Mouse (Mus musculus) kidney, adult 2 months (tissue): ENCODE data around the gene Rcn1. TPM values are rescaled to one million over a fixed set of nuclear protein-coding genes. Genes with fewer than 3 reads are reported as not detected.

ENCODE experiments used
- DNase-seq: peaks from one replicate; pipeline ENCODE4 v3.0.0; 2021
- H3K27ac ChIP-seq: fragments of 200-500 bp; 2 replicates; pipeline ENCODE4 v1.5.1; 2012; ENCODE audit warnings: low read depth, low read length, control low read depth, inconsistent platforms; ENCODE audit not compliant: insufficient read depth
- H3K27me3 ChIP-seq: fragments of 200-500 bp; replicated peaks from 2 replicates; pipeline ENCODE4 v1.6.1; 2012; ENCODE audit warnings: mild to moderate bottlenecking, moderate library complexity, low read length, inconsistent platforms; ENCODE audit not compliant: control insufficient read depth, insufficient read depth
- H3K36me3 ChIP-seq: fragments of 200-500 bp; 2 replicates; pipeline ENCODE4 v1.6.1; 2012; ENCODE audit warnings: mild to moderate bottlenecking, moderate library complexity, low read length, inconsistent platforms; ENCODE audit not compliant: control insufficient read depth, insufficient read depth
- H3K4me1 ChIP-seq: fragments of 200-500 bp; 2 replicates; pipeline ENCODE4 v1.6.1; 2011; ENCODE audit warnings: low read length; ENCODE audit not compliant: control insufficient read depth, insufficient read depth
- H3K4me3 ChIP-seq: fragments of 200-500 bp; 2 replicates; pipeline ENCODE4 v1.5.1; 2011; ENCODE audit warnings: mild to moderate bottlenecking, low read depth, low read length, control low read depth; ENCODE audit not compliant: insufficient read depth
- CTCF ChIP-seq: fragments of 200-500 bp; conservative IDR thresholded peaks from 2 replicates; pipeline ENCODE4 v1.5.1; 2011; ENCODE audit warnings: low read depth, mild to moderate bottlenecking, control low read depth, low read length, moderate library complexity, mixed read lengths; ENCODE audit not compliant: insufficient read depth, insufficient read length
- POLR2A ChIP-seq: fragments of 200-500 bp; IDR thresholded peaks from one replicate; pipeline ENCODE4 v1.6.1; 2011; ENCODE audit warnings: low read depth, low read length, control low read depth
- WGBS: fragments of 180-500 bp; shearing (Covaris S2); methylation state at CpG from one replicate; pipeline ENCODE4 v1.1.7; 2018; 5-methylcytosine and 5-hydroxymethylcytosine counted together
- polyA plus RNA-seq: library from polyadenylated mRNA; depleted of rRNA; stranded (reverse); fragments of >200 nt; gene quantifications from 2 replicates; pipeline ENCODE4 v1.2.3, GENCODE M21; 2012

The Rcn1 gene
- polyA plus RNA-seq, 1 experiment = 5.4 TPM

GRCm38 (mm10) chr2:105372156-105372555 is 27.0 kb downstream of the Rcn1 start:
- Histone ChIP-seq H3K27me3 (no peaks in the 10 kb centered on the region), H3K27ac (no peak overlapping the region), H3K4me3 (no peak overlapping the region), H3K36me3 (no peaks in the 10 kb centered on the region), H3K4me1 (peaks cover 3% of the 10 kb centered on the region; the same call in 1 of the 2 replicates)
- 90% methylated on average over 6 of the region's 6 CpGs for WGBS
- no peak for DNase-seq
- TF ChIP-seq POLR2A = no peak

DNA sequence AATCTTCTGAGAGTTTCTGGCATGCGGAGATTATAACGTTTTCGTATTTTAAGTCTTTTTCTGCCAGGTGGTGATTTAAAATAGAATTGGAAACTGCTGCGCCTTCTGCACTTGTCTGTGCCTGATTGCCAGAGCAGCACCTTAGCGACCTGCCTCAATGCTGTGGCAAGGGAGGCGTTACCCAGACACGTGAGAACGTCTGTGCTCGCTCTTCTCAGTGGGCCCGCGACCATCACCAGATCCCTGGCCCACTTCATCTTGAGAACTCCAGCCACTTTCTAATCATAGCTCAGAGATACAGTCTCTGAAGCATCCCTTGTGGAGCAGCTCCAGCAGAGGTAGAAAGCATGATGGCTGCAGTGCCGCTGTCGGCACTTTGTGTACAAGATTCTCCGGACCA is 28.4 kb downstream of the Rcn1 start:
- no peaks in the 10 kb centered on the region for H3K27me3 ChIP-seq
- peaks cover 3% of the 10 kb centered on the region; the same call in 1 of the 2 replicates for H3K4me1 ChIP-seq
- H3K4me3 ChIP-seq = no peak overlapping the region
- no peak for DNase-seq
- TF ChIP-seq CTCF = no peak
- no peak for TF ChIP-seq POLR2A
- H3K27ac ChIP-seq = no peak overlapping the region
- WGBS = 42% methylated on average over 14 of the region's 14 CpGs
- H3K36me3 ChIP-seq = no peaks in the 10 kb centered on the region

DNA sequence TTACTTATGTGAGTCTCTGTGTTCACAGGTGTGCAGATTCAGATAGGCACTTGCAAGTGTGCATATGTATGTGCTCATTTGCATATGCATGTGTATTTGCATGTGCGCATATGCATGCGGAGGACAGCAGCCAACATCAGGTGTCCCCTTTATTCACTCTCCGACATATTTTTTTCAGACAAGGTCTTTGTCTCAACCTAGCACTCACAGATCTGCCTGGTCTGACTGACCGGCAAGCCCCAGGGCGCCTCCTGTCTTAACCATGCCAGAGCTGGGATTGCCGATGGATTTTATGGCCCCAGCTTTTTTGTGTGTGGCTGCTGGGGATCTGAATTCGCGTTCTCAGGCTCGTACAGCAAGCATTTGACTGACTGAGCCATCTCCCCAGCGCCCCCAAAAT is 28.9 kb downstream of the Rcn1 start:
- H3K4me3 ChIP-seq = no peak overlapping the region
- H3K27me3 ChIP-seq = no peaks in the 10 kb centered on the region
- H3K27ac ChIP-seq = no peak overlapping the region
- TF ChIP-seq CTCF (no peak), POLR2A (no peak)
- WGBS = 38% methylated on average over 10 of the region's 10 CpGs
- no peaks in the 10 kb centered on the region for H3K36me3 ChIP-seq
- no peak for DNase-seq
- H3K4me1 ChIP-seq = peaks cover 3% of the 10 kb centered on the region; the same call in 1 of the 2 replicates

DNA sequence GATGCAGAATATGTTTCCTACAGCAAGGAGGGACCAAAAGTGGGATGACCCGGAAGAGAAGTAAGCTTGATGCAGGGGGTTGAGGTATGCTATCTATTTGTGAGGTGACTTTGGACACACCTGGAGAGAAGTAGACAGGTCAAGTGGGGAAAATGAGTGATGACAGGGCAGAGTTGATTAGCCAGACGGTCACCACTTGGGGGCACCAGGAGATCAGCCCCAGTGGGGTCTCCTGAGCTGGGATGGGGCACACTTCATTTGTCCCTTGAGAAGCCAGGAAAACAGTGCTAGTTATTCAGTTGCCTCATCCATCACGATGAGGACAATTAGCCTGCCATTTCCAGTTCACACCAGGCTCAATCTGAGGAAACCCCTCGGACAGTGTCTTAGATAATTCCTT is 31.5 kb downstream of the Rcn1 start:
- 41% methylated on average over 4 of the region's 4 CpGs for WGBS
- no peak for DNase-seq

GRCm38 (mm10) chr2:105358040-105358439 is 41.1 kb downstream of the Rcn1 start:
- WGBS = 96% methylated on average over 3 of the region's 3 CpGs
- no peaks in the 10 kb centered on the region for H3K4me1 ChIP-seq
- DNase-seq = no peak
- TF ChIP-seq CTCF (no peak), POLR2A (no peak)
- no peak overlapping the region for H3K27ac ChIP-seq
- no peak overlapping the region for H3K4me3 ChIP-seq
- 0 out of 2 replicates have a peak, but pooled peaks cover 1% of the 10 kb centered on the region for H3K36me3 ChIP-seq
- no peaks in the 10 kb centered on the region for H3K27me3 ChIP-seq

More for the DNA sequence above, 31.5 kb downstream of the Rcn1 start:
- H3K4me3 ChIP-seq = no peak overlapping the region
- TF ChIP-seq POLR2A (no peak), CTCF (peak; percentile 34)
- no peaks in the 10 kb centered on the region for H3K36me3 ChIP-seq
- peaks cover 3% of the 10 kb centered on the region; the same call in 1 of the 2 replicates for H3K4me1 ChIP-seq
- H3K27me3 ChIP-seq = no peaks in the 10 kb centered on the region
- no peak overlapping the region for H3K27ac ChIP-seq

- Histone ChIP-seq H3K36me3 (0 out of 2 replicates have a peak, but pooled peaks cover 1% of the 10 kb centered on the region), H3K27me3 (no peaks in the 10 kb centered on the region), H3K27ac (no peak overlapping the region), H3K4me1 (no peaks in the 10 kb centered on the region), H3K4me3 (no peak overlapping the region)
- WGBS = 57% methylated on average over 5 of the region's 5 CpGs
- no peak for DNase-seq
- TF ChIP-seq CTCF (no peak), POLR2A (no peak)
These were observed 42.3 kb downstream of the Rcn1 start for GRCm38 (mm10) chr2:105356791-105357190.

DNA sequence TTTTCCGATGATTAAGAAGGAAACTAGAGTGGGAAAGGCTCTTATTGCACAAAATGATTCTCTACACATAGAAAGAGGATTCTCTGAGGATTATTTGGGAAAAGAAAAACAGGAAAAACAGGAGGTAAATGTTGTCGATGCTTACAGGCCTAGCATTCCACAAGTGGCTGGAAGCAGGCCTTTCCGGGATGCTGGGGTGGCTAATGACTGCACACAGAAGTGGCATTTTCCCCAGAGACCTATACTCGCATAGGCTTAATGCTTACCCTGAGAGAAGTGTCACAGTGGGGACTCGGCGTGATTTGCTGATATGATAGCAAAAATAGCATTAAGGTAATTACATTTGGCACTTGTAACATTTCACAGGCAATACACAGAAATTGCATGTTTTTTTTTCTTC is 50.2 kb downstream of the Rcn1 start:
- no peaks in the 10 kb centered on the region for H3K4me1 ChIP-seq
- no peaks in the 10 kb centered on the region for H3K36me3 ChIP-seq
- H3K27ac ChIP-seq = no peak overlapping the region
- DNase-seq = no peak
- WGBS = 82% methylated on average over 6 of the region's 6 CpGs
- H3K27me3 ChIP-seq = no peaks in the 10 kb centered on the region
- no peak overlapping the region for H3K4me3 ChIP-seq
- TF ChIP-seq POLR2A (no peak), CTCF (no peak)

GRCm38 (mm10) chr2:105339993-105340392 is 59.1 kb downstream of the Rcn1 start:
- H3K27me3 ChIP-seq = no peaks in the 10 kb centered on the region
- H3K27ac ChIP-seq = no peak overlapping the region
- 72% methylated on average over 3 of the region's 3 CpGs for WGBS
- TF ChIP-seq CTCF = no peak
- TF ChIP-seq POLR2A = no peak
- DNase-seq = no peak
- H3K4me3 ChIP-seq = no peak overlapping the region
- H3K36me3 ChIP-seq = no peaks in the 10 kb centered on the region
- H3K4me1 ChIP-seq = peaks cover 5% of the 10 kb centered on the region; the same call in 1 of the 2 replicates
